Mouse (Mus musculus) thymus, adult 2 months (tissue): ENCODE data around the gene Rbm18.

Source experiments
- CTCF ChIP-seq: fragments of 200-500 bp; IDR thresholded peaks from 2 replicates; pipeline ENCODE4 v1.5.1; 2012; ENCODE audit warnings: mild to moderate bottlenecking, control low read depth, low read length, moderate library complexity, borderline replicate concordance; ENCODE audit not compliant: control insufficient read depth, poor library complexity, insufficient read depth; ENCODE audit errors: extremely low read depth
- POLR2A ChIP-seq: fragments of 200-500 bp; IDR thresholded peaks from 2 replicates; pipeline ENCODE4 v1.6.1; 2012; ENCODE audit warnings: mild to moderate bottlenecking, low read length, control low read depth, moderate library complexity; ENCODE audit not compliant: control insufficient read depth, poor library complexity, insufficient read depth; ENCODE audit errors: extremely low read depth

- TF ChIP-seq CTCF (no peak), POLR2A (no peak)
Observed at GRCm38 (mm10) chr2:36179487-36179886, 42.9 kb upstream of the Rbm18 start.
